Mouse (Mus musculus): ENCODE measurements around the gene Mrps9. TPM values are rescaled to one million over a fixed set of nuclear protein-coding genes. Genes with fewer than 3 reads are reported as not detected.

Gene Mrps9
- polyA plus RNA-seq, 1 experiment from 2014 or later, result 54.6 TPM

DNA sequence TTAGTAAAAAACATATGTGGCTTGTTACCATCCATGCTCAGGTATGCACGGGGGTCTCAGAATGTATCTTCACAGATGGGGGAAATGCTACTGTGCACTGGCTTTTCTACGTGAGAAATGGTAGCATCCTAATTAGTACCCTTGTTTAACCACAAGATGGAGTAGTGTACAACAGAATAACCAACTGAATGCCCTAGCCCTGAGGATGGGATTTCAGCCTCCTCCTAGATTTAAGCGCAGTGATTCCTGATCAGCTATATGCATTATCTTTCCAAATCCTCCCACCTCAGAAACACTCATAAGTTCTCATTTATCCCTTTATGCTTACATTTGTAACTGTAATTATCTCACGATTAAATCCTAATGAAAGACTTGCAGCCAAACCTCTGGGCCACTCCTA lies 64.0 kb downstream of the Mrps9 start:
- H3K27ac ChIP-seq (replicated peaks), result no peak overlapping the region
- no peak overlapping the region for H3K9ac ChIP-seq
- no peak overlapping the region for H3K4me2 ChIP-seq
- no peak for ATAC-seq (ENCODE audit: extremely low read depth, insufficient number of reproducible peaks, low FRiP score, low TSS enrichment)
- no peak overlapping the region for H3K4me3 ChIP-seq
- H3K36me3 ChIP-seq, result no peaks in the 10 kb centered on the region
- H3K27me3 ChIP-seq (replicated peaks), result no peaks in the 10 kb centered on the region
- WGBS, result 9% methylated on average over 4 of the region's 4 CpGs
- no peaks in the 10 kb centered on the region for H3K9me3 ChIP-seq
- peaks cover 8% of the 10 kb centered on the region; the same call in 1 of the 2 replicates for H3K4me1 ChIP-seq

DNA sequence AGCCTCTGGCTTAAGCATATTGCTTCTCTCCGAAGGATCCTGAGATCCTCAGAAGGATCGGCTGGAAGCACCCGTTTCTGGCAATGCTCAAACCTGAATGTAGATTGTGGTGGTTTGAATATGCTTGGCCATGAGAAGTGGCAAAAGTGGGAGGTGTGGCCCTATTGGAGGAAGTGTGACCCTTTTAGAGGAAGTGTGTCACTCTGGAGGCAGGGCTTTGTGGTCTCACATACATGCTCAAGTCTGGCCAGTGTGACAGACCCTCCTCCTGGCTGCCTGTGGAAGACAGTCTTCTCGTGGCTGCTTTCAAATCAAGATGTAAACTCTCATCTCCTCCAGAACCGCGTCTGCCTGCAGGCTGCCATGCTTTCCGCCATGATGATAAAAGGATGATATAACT lies 65.7 kb downstream of the Mrps9 start:
- no peak for ATAC-seq (ENCODE audit: extremely low read depth, insufficient number of reproducible peaks, low FRiP score, low TSS enrichment)
- WGBS, result 76% methylated on average over 7 of the region's 7 CpGs
- Histone ChIP-seq H3K9ac (no peak overlapping the region), H3K36me3 (no peaks in the 10 kb centered on the region), H3K27me3 (replicated peaks) (no peaks in the 10 kb centered on the region), H3K4me3 (no peak overlapping the region), H3K9me3 (no peaks in the 10 kb centered on the region), H3K4me1 (no peaks in the 10 kb centered on the region), H3K27ac (replicated peaks) (no peak overlapping the region), H3K4me2 (no peak overlapping the region)

DNA sequence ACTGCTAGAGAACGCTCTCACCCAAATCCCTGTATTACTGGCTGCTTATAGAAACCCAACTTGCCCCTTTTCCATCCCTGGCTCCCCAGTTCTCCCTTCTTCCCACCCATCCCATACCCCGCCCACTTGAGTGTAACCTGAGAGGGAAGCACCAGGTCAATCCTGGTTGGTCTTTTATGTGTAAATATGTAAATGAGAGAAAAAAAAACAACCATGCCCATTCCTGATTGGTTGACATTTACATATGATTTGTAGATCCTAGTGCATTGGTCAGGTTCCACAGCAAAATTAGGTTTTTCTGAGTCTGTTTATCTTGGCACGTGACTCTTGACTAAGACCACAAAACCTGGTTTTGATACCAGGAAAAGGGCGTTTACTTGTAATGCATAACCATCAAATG lies 66.9 kb downstream of the Mrps9 start:
- no peaks in the 10 kb centered on the region for H3K4me1 ChIP-seq
- peak overlapping the region; percentile 13; the same call in 1 of the 2 replicates for H3K4me3 ChIP-seq
- WGBS, result 18% methylated on average over 4 of the region's 4 CpGs
- H3K4me2 ChIP-seq, result peak overlapping the region; percentile 53
- H3K27me3 ChIP-seq (replicated peaks), result no peaks in the 10 kb centered on the region
- H3K36me3 ChIP-seq, result no peaks in the 10 kb centered on the region
- no peak overlapping the region for H3K27ac ChIP-seq (replicated peaks)
- H3K9ac ChIP-seq, result no peak overlapping the region
- no peak for ATAC-seq (ENCODE audit: extremely low read depth, insufficient number of reproducible peaks, low FRiP score, low TSS enrichment)
- no peaks in the 10 kb centered on the region for H3K9me3 ChIP-seq

DNA sequence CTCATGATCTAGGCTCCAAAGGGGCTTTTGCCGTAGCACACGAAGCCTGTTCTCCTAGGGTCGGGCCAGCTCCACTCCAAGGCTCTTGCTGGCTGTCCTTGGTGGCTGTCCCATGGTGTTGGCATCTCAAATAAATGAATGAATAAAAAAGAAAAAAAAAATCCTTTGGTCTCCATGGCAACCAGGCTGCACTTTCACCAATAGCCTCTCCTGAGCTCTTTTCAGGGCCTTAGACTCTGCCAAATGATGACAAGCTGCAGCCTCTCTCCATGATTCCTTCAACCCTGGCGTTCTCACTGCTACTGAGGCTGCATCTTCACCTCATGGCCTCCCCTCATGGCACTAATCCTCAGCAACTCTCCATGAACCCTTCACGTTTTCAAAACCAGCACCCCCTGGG lies 72.9 kb downstream of the Mrps9 start:
- H3K4me2 ChIP-seq, result no peak overlapping the region
- WGBS, result 67% methylated on average over 5 of the region's 5 CpGs
- no peaks in the 10 kb centered on the region for H3K36me3 ChIP-seq
- H3K27me3 ChIP-seq (replicated peaks), result no peaks in the 10 kb centered on the region
- no peaks in the 10 kb centered on the region for H3K9me3 ChIP-seq
- H3K4me3 ChIP-seq, result no peak overlapping the region
- no peak overlapping the region for H3K27ac ChIP-seq (replicated peaks)
- no peak overlapping the region for H3K9ac ChIP-seq
- no peak for ATAC-seq (ENCODE audit: extremely low read depth, insufficient number of reproducible peaks, low FRiP score, low TSS enrichment)
- H3K4me1 ChIP-seq, result no peaks in the 10 kb centered on the region

- no peaks in the 10 kb centered on the region for H3K36me3 ChIP-seq
- no peak overlapping the region for H3K27ac ChIP-seq (replicated peaks)
- 52% methylated on average over 1 of the region's 1 CpGs for WGBS
- no peaks in the 10 kb centered on the region for H3K27me3 ChIP-seq (replicated peaks)
- no peaks in the 10 kb centered on the region for H3K9me3 ChIP-seq
- no peak for ATAC-seq (ENCODE audit: extremely low read depth, insufficient number of reproducible peaks, low FRiP score, low TSS enrichment)
- no peaks in the 10 kb centered on the region for H3K4me1 ChIP-seq
- no peak overlapping the region for H3K4me2 ChIP-seq
- H3K9ac ChIP-seq, result no peak overlapping the region
- no peak overlapping the region for H3K4me3 ChIP-seq
Observed at GRCm38 (mm10) chr1:42933613-42934012, 82.6 kb downstream of the Mrps9 start.

DNA sequence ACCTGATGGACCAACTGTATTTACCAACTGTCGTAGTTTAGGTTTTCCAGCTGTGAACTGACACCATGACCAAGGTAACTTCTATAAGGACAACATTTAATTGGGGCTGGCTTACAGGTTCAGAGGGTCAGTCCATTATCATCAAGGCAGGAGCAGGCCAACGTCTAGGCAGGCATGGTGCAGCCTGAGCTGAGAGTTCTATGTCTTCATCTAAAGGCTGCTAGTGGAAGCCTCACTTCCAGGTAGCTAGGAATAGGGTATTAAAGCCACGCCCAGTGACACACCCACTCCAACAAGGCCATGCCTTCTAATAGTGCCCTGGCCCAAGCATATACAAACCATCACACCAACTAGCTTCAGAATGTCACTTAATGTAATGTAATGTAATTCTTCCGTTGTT lies 97.5 kb downstream of the Mrps9 start:
- Histone ChIP-seq H3K27me3 (replicated peaks) (peaks cover 4% of the 10 kb centered on the region; the same call in 1 of the 2 replicates), H3K27ac (replicated peaks) (no peak overlapping the region), H3K9ac (no peak overlapping the region), H3K36me3 (no peaks in the 10 kb centered on the region), H3K4me1 (peaks cover under 1% of the 10 kb centered on the region), H3K9me3 (no peaks in the 10 kb centered on the region), H3K4me3 (no peak overlapping the region), H3K4me2 (no peak overlapping the region)
- WGBS, result 62% methylated on average over 4 of the region's 4 CpGs
- ATAC-seq (ENCODE audit: extremely low read depth, insufficient number of reproducible peaks, low FRiP score, low TSS enrichment), result no peak

GRCm38 (mm10) chr1:42952734-42953481 lies 101.9 kb downstream of the Mrps9 start, which contains the start of gene Gpr45:
Gene Gpr45, plus strand, starts transcription at chr1:42952872.
- H3K36me3 ChIP-seq, result no peaks in the 10 kb centered on the region
- H3K27ac ChIP-seq (replicated peaks), result no peak within 1 kb of the TSS
- 2% methylated on average over 47 of the region's 71 CpGs for WGBS

GRCm38 (mm10) chr1:42953482-42953822 lies 102.4 kb downstream of the Mrps9 start:
- ATAC-seq (ENCODE audit: extremely low read depth, insufficient number of reproducible peaks, low FRiP score, low TSS enrichment), result no peak
- WGBS, result 2% methylated on average over 16 of the region's 16 CpGs
- H3K4me2 ChIP-seq, result peak overlapping the region; percentile 94

More at GRCm38 (mm10) chr1:42952734-42953481, 101.9 kb downstream of the Mrps9 start, which contains the start of gene Gpr45:
- H3K4me1 ChIP-seq, result peaks cover 4% of the 10 kb centered on the region
- ATAC-seq (ENCODE audit: extremely low read depth, insufficient number of reproducible peaks, low FRiP score, low TSS enrichment), result peak; percentile 45; the same call in 1 of the 2 replicates
- H3K9me3 ChIP-seq, result no peaks in the 10 kb centered on the region
- peaks cover 20% of the 10 kb centered on the region for H3K27me3 ChIP-seq (replicated peaks)
- peak within 1 kb of the TSS; percentile 94 for H3K4me2 ChIP-seq
- peak within 1 kb of the TSS; percentile 83 for H3K9ac ChIP-seq
- H3K4me3 ChIP-seq, result peak within 1 kb of the TSS; percentile 78

More at GRCm38 (mm10) chr1:42953482-42953822, 102.4 kb downstream of the Mrps9 start:
- Histone ChIP-seq H3K4me1 (peaks cover 4% of the 10 kb centered on the region), H3K27me3 (replicated peaks) (peaks cover 20% of the 10 kb centered on the region), H3K27ac (replicated peaks) (no peak overlapping the region), H3K9me3 (no peaks in the 10 kb centered on the region), H3K9ac (peak overlapping the region; percentile 83), H3K4me3 (peak overlapping the region; percentile 78), H3K36me3 (no peaks in the 10 kb centered on the region)

Other genes with a start within 250 kb of the Mrps9 start
- gene Pou3f3, start 155.5 kb upstream of the Mrps9 start, polyA plus RNA-seq (2015; fragmentation: Nextera tagmentation; extraction: Ambion mirVana), result 0.03 and 0.08 TPM in 2 replicates
- gene Gpr45, start 101.6 kb downstream of the Mrps9 start, polyA plus RNA-seq (2015; fragmentation: Nextera tagmentation; extraction: Ambion mirVana), result 1.9 and 2.6 TPM in 2 replicates
- 6.2 and 7.0 TPM in 2 replicates for gene Tgfbrap1, start 247.4 kb downstream of the Mrps9 start, polyA plus RNA-seq (2015; fragmentation: Nextera tagmentation; extraction: Ambion mirVana)
- gene AI597479, start 247.5 kb downstream of the Mrps9 start, polyA plus RNA-seq (2015; fragmentation: Nextera tagmentation; extraction: Ambion mirVana), result 20.4 and 21.7 TPM in 2 replicates